Mouse (Mus musculus): Measurements from ENCODE around the gene Zfp296.
"Not testable (repeated sequence)": the region's sequence is repeated elsewhere in the genome, so short reads cannot be mapped to it uniquely, and the experiment has no call there.

Zfp296 gene

DNA sequence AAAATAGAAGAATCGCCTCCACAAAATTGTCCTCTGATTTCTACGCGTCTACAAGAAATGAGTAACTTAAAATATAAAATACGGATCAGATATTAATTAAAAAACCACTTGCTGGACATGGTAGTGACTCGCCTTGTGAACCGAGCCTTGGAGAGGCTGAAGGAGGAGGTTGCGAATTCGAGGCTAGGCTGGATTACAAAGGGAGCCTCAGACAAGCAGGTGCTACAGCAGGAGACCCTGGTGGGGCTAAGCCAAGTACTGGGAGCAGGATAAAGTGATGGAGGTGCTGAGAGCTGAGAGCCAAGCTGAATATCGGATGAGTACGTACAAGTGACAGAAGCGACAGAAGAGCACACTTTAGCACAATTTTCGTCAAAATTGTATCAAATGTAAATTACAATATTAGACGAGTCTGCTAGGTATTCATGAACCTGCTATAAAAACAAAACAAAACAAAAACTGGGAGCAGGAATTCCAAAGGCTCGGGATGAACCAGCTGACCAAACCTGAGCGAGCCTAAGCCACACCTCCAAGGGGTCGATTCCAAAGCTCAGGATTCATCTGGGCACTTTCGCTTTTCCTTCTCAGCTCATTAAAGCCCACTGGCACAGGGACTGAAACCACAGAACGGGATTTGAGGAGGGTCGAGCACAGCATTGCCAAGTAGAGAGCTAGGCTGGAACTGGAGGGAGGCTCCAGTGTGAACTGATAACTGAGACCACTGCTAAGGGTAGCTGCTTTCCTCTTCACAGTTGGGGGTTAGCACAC lies 14.3 kb upstream of the Zfp296 start, which contains the start of gene Ppp1r37:
Gene Ppp1r37 (minus strand): TSS at position 434 of the 768 bp plus-strand sequence.
- DNase-seq, result no peak

DNA sequence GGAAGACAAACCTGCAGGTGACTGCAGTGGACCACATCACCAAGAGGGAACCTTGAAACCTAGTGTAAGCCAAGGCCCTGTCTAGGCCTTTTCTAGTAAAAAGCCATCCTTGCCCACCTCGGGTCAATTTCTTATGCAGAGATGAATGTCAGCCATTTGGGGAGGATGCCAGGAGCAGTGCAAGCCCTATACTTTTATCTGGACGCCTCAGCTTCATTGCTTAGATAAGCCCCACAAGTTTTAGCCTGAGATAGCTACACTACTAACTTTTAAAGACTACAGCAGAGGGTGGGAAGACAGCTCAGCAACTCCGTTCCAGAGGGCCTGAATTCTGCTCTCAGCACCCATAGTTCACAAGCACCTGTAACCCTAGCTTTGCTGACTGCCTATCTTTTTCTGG lies 13.2 kb upstream of the Zfp296 start:
- DNase-seq, result no peak

DNA sequence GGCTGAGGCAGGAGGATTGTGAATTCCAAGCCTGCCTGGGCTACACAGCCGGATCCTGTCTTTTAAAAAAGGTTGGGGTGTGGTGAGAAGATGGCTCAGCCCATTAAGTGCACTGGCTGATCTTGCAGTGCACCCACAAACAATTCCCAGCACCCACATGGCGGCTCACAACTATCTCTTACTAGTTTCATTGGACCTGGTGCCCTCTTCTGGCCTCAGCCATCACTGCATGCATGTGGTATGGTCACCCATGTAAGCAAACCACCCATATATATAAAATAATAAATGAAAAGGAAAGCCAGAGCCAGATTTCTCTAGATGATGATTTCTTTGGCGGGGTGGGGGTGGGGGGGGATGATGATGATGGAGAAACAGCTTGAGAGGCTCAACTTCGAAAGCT lies 12.6 kb upstream of the Zfp296 start:
- DNase-seq, result no peak

DNA sequence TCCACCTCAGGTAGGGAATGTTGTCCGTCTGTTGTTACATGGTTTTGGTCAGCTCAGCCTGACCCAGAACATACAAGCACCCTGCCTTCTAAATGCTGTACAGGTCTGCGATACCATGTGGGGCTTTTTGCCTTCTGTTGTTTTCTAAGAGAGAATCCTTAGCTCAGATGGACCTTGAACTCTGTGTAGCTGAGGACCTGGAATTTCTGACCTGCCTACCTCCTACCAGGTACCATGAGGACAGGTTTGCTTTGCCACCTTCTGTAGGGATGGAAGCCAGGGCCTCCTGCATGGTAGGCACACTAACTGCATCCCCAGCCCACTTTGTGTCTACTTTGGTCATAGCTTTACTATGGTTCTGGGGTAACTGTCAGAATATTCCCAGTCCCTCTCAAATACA lies 11.3 kb upstream of the Zfp296 start:
- no peak for DNase-seq

DNA sequence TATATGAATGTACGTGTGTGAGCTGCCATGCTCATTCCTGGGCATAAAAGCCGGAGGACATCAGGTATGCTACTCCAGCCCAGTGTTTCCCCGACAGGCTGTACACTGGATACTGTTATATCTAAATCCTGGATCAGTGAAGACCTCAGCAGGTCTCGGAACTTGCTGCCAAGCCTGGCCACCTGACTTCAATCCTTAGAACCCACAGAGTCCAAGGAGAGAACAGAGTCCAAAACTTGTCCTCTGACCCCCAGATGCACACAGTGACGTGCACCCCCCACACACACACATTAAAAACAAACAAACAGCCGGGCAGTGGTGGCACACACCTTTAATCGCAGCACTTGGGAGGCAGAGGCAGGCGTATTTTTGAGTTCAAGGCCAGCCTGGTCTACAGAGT lies 9.7 kb upstream of the Zfp296 start:
- no peak for DNase-seq

DNA sequence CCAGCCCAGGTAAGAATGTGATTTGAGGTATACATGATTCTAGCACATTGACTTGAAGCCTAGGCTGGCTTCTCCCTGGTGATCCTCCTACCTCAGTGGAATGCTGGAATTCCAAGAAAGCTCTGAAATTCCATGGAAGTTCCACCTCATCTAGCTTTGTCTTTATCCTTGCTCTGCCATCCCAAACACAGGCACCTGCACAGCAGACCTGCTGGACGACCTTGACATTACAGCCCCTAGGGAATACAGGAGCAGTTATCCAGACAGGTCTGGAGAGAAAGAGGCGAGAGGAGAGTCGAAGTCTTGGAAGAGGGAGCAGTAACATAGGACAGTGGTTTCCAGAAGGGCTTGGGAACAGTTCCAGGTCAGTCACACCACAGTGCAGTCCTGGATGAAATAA lies 7.4 kb upstream of the Zfp296 start:
- DNase-seq, result no peak

DNA sequence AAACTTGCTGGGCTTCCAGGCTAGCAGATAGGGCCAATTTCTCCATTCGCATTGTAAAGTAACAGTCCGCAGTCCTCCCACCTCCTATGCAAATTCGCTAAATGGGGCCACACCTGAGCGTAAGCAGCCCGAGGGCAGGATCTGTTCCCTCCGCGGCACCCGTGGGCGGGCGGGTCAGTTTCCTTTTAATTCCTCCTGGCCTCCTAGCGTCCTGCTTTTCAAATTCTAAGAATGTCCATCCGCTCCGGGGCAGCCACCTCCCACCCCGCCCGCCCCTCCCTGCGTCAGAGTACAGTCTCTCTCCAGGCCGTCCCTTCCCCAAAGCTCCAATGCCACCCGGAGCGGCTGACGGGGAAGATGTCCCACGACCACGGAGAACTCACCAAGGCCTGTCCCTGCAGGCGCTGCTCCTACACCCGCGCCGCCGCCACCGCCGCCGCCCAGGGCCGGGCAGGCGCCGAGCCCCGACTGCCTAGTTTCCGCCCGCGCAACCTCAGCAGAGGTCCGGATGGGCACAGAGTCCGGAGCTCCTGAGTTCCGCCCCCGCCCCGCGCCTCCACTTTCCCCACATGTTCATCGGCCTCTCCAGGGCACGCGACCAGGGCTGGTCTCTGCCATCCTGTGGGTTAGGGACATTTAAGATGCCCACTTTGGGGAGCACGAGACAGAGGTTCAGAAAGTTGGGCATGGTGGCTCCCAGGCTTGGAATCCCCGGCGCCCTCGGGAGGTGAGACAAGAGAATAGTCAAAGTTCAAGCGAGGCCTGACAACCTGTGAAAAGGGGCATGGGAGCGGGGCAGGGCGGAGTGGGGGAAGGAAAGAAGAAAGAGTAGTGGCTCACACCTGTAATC lies 3.9 kb upstream of the Zfp296 start:
- DNase-seq, result peak; percentile 75

DNA sequence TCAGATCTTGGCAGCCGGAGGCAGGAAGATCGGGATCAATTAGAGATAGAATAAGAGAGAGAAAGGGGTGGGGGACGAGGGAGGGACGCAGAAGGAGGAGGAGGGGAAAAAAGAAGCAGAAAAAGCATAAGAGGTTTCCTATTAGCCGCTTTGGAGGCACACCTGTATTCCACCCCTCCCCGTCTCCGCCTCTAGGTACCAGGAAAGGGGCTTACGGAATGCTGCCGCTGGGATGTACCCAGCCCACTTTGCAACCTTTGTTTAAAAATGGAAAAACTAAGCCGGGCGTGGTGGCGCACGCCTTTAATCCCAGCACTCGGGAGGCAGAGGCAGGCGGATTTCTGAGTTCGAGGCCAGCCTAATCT lies 3.3 kb upstream of the Zfp296 start:
- no peak for DNase-seq

DNA sequence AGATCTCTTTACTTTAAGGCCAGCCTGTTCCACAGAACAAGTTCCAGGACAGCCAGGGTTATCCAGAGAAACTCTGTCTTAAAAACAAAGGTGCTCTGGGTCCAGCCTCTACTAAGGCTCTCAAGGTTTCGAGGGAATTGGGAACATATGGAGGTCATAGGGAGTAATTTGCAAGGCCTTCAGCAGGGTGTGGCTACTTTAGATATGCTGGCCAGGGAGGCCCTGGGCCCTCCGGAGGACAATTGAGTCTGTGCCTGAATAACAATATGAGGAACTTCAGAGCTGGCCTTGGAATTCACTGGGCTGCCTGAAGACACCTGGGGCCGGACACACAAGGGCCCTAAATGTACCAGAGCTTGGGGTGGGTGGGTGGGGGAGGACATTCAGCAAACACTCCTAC lies 1.5 kb upstream of the Zfp296 start:
- DNase-seq, result no peak

DNA sequence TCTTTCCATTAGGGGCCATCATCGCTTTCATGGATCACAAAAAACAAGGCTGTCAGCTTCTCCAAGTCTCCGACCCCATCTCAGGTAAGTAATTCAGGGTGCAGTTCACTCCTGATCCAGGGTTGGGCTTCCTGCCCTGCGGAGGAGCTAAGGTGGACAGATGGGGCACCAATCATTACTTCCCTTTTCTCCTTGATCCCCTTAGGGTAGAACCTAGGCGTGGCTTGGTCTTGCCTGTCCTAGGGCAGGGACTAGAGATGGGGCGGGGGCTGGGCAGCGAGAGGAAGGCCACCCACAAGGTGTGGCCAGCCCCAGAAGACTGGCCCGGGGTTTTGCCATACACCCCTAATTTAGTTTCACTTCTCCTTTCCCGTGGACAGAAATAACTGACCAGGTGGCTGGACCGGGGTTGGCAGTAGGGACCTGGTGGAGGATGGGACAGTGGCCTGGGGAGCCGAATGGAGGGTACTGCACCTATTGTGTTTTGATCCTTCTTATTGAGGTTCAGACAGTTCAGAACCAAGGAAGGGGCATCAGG lies 859 bp downstream of the Zfp296 start:
- DNase-seq, result no peak

DNA sequence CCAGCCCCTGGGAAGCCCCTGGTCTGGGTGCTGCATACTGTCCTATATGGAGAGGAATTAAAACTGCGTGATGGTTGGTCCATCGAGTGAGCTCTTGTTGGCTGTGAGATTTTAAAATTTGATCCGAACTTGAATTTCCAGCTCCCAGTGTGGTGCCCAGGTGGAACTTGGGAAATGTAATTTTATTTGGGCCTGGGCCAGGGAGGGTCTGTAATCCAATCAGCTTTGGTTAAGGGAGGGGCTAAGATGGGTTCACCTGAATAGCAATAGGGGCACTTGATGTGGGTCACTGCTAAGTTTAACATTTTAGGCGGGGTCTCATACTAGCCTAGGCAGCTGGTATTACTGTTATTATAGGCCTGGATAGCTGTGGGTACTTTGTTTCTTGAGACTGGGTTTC lies 1.3 kb downstream of the Zfp296 start:
- no peak for DNase-seq

DNA sequence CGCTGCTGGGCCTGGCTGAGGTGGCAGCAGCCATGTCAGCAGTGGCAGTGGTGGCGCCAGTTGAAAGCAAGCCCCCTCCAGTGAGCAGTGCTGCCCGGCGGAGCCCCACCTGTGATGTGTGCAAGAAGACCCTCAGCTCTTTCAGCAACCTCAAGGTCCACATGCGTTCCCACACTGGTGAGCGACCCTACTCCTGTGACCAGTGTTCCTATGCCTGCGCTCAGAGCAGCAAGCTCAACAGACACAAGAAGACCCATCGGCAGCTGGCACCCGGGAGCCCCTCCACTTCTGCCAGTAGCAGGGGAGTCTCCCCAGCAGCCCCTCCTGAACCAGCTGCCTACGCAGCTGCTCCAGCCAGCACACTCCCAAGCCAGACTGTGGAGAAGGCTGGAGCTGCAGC lies 2.7 kb downstream of the Zfp296 start:
- no peak for DNase-seq

DNA sequence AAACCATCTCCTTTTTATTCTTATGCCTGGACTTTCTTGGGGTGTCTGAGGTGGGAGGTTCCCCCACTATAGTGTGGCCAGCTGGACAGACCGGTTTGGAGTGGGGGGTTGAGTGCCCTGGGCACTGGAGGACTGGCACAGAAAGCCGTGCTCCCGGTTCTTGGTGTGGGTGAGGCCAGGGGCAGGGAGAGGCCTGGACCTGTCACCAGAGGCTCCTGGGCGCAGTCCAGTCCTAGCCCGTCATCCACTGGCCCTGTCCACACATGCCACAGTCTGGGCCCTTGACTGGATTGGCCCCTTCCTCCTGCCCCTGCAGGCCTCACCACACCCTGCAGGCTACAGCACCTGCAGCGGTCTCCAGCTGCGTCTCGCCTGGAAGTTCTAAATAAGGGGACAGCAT lies 3.5 kb downstream of the Zfp296 start:
- DNase-seq, result no peak

DNA sequence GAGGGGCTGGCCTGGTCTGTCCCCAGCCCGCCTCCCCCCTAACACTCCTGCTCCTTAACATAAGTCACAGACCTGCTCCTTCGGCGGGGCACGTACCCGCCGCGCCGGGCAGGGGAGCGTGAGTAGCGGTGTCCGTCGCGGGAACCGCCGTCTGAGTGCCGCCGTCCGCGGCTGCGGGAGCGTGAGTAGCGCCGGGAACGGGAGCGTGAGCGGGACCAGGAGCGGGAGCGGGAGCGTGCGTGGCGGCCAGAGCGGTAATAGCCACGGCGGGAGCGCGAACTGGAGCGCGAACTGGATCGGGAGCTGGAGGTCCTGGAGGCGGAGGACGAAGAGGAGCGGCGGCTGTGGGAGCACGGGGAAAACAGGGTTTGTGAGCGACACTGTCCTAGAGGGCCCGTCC lies 9.2 kb downstream of the Zfp296 start:
- DNase-seq, result no peak

DNA sequence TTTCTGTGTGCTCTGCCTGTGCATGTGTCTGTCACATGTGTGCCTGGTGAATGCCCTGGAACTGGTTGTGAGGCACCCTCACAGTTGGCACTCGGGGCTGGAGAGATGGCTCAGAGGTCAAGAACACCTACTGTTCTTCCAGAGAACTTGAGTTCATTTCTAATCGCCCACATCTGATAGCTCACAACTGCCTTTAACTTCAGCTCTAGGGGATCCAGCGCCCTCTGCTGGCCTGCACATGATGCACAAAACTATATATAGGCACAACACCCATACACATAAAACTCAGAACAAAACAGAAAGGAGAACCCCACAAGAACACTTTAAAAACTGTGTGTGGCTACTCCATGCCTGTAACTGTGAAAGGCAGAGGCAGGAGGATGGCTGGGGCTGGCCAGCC lies 12.1 kb downstream of the Zfp296 start:
- DNase-seq, result peak; percentile 70

DNA sequence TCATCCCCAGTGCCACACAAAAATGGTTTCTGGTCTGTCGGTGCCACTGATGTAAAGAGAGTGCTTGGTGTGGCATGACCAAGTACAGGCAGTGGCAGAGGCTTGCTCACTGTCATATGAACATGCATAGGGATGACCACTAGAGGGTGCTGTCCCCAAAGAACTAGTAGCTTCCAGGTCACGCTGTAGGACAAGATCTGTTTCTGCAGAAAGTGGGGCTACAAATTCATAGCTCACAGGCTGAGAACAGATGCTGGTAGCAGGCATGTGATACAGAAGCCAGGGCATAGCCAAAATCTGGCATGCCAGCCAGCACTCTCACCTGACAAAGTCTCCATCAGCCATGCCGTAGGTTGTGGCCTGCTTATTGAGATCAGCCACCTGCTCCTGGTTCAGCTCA lies 12.8 kb downstream of the Zfp296 start:
- peak; percentile 74 for DNase-seq

DNA sequence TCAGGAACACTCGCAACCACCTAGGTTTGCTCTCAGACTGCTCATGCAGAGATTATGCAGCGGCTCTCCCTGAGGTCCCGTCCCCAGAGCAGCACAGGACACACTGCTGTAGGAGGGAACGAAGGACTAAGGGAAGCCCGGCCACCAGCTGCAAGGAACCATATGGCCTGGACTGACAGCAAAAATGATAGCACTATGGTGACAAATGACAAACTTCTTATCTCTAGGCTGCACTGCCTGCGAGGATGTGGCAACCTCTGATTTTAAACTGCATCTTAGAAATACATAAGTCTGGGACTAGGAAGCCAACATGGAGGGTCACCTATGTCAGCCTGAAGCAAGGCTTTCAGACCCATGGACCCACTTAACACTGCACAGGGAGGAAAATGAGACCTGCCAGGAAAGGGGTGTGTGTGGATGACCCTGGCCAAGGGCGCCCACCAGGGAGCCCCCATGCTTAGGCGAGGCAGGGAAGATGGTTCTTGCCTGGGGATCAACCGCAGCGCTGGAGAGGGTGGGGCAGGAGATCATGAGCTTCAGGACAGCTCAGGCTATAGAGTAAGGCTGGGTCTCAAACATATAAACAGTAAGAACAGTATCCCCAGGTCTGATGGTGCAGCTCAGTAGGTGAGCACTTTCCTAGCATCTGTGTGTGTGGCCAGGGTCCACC lies 16.1 kb downstream of the Zfp296 start:
- no peak for DNase-seq

DNA sequence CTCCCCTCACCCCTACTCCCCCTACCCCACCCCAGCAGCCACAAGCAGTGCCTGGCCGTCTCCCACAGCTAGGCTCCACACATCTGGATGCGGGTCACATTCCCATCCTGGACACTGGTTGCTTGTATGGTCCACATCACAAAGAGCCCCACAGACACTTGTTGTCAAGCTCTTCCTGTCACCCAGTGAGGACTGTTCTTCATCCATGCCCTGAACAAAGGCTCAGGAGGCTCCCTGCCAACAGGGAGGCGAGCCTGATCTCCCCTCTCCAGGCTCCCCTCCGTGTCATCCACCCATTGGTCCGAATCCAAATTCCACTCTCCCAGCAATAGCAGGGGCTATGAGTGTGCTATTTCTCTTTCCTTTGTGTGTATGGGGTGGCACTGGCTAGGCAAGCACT lies 23.5 kb downstream of the Zfp296 start:
- no peak for DNase-seq

DNA sequence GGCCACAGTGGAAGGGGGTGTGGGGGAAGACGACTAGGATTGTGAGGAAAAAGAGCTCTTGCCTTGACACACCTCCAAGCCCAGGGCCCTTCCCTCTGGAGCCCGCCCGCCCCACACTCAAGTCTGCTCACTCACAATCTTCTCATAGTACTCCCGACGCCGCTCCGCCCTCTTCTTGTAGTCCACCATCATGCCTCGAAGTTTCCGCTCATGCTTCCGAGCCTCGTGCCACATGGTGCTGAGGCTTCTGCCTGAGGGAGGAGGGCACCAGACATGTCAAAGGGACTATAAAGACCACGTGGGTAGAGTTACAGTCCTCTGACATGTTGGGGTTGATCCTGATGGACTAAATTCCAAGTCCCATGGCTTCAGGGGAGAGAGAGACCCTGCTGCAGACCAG lies 26.0 kb downstream of the Zfp296 start:
- DNase-seq, result no peak

DNA sequence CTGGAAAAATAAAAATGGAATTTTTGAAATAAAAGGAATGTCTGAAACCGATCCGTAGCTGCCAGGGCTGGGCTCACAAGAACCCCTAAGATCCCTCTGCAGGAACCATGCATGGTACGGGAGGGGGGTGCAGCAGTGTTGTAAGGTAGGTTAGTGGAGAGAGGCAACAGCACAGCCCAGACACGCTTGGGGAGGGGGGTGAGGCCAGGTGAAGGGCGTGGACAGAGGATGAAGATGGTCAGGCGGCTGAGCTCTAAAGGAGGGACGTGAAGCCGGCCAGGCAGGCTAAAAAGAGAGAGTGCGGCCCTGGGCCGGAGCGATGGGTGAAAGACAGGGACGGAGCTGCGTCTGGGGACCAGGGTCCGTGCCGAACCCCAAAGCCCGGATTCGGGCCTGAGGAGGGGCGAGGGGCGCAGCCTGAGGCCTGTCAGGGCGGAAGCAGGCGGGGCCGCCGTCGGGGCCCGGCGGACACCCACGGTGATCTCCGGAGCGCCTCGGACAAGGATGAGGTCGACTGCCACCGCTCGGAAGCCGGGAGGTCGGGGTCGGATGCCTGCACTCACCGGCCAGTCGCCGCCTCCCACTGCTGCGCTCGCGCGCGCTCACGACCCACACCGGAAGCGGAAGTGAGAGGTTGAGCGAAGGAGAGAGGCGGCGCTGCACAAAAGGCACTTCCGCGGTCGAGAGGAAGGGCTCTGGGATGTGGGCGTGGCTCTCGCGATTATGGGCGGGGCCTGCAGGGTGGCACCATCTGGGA lies 26.9 kb downstream of the Zfp296 start, which contains the start of gene Clasrp:
Gene Clasrp (minus strand): TSS at position 638 of the 757 bp plus-strand sequence.
- DNase-seq, result peak; percentile 94

DNA sequence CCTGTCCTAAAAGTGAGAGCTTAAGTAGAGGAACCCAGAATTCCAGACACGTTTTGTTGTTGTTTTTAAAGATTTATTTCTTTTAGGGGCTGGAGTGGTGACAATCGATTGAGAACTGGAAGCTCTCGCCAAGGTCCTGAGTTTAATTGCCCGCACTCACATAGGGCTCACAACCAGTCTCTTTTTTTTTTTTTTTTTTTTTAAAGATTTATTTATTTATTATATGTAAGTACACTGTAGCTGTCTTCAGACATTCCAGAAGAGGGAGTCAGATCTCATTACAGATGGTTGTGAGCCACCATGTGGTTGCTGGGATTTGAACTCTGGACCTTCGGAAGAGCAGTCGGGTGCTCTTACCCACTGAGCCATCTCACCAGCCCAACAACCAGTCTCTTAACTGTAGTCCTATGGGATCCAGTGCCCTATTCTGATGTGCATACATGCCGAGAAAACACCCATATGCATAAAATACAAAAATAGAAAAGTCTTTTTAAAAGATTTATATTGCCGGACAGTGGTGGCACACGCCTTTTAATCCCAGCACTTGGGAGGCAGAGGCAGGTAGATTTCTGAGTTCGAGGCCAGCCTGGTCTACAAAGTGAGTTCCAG lies 27.6 kb downstream of the Zfp296 start:
- DNase-seq, result not testable (repeated sequence)

DNA sequence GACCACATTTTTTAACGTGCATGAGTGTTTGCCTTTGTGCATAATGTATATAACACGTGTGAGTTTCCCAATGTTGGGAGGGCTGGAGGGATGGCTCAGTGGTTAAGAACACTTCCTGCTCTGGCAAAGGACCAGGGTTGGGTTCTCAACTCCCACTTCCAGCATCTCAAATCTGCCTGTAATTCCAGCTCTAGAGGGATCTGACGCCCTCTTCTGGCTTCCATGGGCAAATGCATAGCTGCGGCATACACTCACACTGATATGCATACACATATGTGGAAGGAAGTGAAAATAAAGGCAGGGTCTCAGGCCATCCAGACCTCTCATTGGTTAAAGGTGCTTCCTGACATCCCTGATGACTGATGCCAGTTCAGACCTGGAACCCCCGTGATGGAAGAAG lies 30.2 kb downstream of the Zfp296 start:
- DNase-seq, result no peak
